Mouse (Mus musculus) left cerebral cortex, adult 18-20 months (tissue): ENCODE results near the gene Smpdl3a. TPM values are rescaled to one million over a fixed set of nuclear protein-coding genes. Genes with fewer than 3 reads are reported as not detected.

ENCODE experiments used
- DNase-seq, 2 experiments: peaks; one replicate each; pipeline ENCODE4 v3.0.0; 2021 to 2022; ENCODE audit warnings: low spot score in 2 of 2, mixed read lengths in 1 of 2
- long read RNA-seq, 2 experiments: library from polyadenylated mRNA; stranded (forward); transcript quantifications; one replicate each; pipeline ENCODE4 v2.0.0; 2021
- total RNA-seq, 2 experiments: library from RNA; stranded (reverse); gene quantifications; 2 replicates each; pipeline ENCODE4 v1.2.3; 2021

The Smpdl3a gene
- total RNA-seq = 10 to 100 TPM; 24.9 to 25.2 TPM
- long read RNA-seq, experiment 1, transcript Smpdl3a-201 (8 exons, 1,961 nt) = major isoform, 29 of 34 reads
- long read RNA-seq, experiment 1, partial matches to known transcripts = 2 of 34 reads
- long read RNA-seq, experiment 1, other reads (novel, unspliced or antisense) = 3 of 34 reads
- long read RNA-seq, experiment 2, transcript Smpdl3a-201 (8 exons, 1,961 nt) = major isoform, 30 of 39 reads
- long read RNA-seq, experiment 2, partial matches to known transcripts = 1 of 39 reads
- long read RNA-seq, experiment 2, other reads (novel, unspliced or antisense) = 8 of 39 reads

GRCm38 (mm10) chr10:57794018-57794417 lies at the start of gene Smpdl3a:
Gene Smpdl3a, plus strand, starts transcription at chr10:57794335.
- no peak for DNase-seq

GRCm38 (mm10) chr10:57745452-57745851 lies 48.7 kb upstream of the Smpdl3a start:
- DNase-seq = no peak

DNA sequence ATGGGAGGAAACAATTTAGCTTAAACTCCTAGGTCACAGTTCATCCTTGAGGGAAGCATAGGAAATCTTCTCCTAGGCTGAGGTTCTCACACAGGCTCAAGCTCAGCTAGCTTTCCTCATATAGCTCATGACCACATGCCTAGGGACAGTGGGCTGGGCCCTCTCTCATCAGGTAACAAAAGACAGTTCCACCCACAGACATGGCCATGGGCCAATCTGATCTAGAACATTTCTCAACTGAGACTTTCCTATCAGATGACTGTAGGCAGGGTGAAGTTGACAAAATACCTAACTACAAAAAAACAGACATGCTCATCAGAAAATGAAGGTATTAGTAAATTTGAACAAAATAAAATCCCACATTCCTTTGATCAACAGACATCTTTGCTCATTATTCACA lies 47.0 kb upstream of the Smpdl3a start:
- no peak for DNase-seq

- no peak for DNase-seq
Observed at GRCm38 (mm10) chr10:57753343-57753742, 40.8 kb upstream of the Smpdl3a start.

- DNase-seq = no peak
Observed at GRCm38 (mm10) chr10:57755201-57755736, 38.9 kb upstream of the Smpdl3a start.

GRCm38 (mm10) chr10:57758999-57759398 lies 35.1 kb upstream of the Smpdl3a start:
- DNase-seq = no peak

GRCm38 (mm10) chr10:57760694-57761093 lies 33.4 kb upstream of the Smpdl3a start:
- DNase-seq = no peak

DNA sequence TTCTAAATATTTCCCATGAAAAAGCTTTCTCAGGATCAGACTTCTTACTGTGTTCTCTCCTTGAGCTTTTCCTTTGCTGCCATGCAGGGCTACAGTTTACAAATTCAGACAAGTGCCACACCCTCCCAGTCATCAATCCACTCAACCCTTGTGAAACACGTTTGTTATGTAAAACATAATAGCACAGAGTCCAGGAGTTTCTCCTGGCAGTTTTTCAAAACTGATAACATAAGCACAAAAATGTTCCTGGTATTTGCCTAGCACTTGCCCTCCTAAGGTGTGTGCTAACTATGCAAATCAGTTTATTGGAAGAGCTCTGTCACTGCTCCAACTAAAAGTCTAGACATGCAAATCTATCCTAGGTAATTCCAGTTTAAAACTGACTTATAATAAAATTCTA lies 31.1 kb upstream of the Smpdl3a start:
- DNase-seq = no peak

DNA sequence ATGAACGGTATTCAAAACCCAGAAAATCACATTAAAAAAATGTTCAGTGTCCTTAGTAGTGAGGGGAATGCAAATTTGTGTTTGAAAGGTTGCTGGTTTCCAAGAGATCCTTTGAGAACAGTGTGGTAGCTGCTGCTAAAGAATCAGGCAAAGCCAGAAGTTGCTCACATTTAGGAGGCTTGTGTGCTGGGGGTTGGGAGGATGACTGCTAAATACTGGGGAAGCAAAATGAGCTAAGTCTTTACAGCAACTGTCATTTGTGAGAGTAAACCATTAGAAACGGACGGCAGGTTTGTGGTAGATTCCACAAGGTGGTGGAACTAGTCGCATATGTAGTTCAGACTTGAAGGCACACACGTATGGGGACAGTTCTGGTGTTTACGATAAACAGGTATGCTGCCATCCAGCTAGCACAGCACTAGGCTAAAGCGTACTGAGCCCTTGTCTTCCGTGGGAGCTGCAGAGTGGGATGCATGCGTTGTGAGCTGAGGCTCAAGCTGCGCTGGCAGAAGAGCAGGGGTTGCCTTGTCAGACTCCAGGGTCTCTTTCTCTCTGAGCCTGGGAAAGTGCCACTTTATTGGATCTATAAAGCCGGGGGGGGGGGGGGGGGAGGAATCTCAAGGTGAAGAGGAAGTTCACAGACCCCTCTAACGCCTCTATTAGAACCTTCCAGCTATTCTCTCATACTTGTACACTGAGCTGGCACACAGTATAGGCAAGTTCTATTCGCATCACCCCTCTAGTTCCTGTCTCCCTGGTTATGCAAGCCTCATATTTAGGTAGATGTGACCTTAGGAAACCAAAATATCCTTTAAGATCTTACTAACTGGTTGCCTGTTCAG lies 10.6 kb upstream of the Smpdl3a start:
- DNase-seq = peak; percentile 11 to 44

- peak; percentile 57 to 64 for DNase-seq
Observed at GRCm38 (mm10) chr10:57784131-57784875, 9.8 kb upstream of the Smpdl3a start.

DNA sequence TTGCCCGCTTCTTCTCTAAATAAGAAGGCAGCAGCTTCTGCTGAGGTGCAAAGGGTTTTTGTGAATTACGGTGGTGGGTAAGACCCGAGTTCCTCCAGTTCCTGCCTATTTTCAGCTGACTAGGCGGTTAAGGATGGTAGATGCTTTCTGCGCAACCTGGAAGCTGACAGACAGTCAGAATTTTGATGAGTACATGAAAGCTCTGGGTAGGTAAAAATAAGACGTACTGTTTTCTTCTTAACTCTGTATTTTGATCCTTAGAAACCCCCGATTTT lies 9.3 kb upstream of the Smpdl3a start, which contains the start of gene Fabp7:
Gene Fabp7, plus strand, starts transcription at position 6 of the 275 bp plus-strand sequence.
- DNase-seq = no peak

GRCm38 (mm10) chr10:57785552-57785951 lies 8.6 kb upstream of the Smpdl3a start:
- DNase-seq = no peak

DNA sequence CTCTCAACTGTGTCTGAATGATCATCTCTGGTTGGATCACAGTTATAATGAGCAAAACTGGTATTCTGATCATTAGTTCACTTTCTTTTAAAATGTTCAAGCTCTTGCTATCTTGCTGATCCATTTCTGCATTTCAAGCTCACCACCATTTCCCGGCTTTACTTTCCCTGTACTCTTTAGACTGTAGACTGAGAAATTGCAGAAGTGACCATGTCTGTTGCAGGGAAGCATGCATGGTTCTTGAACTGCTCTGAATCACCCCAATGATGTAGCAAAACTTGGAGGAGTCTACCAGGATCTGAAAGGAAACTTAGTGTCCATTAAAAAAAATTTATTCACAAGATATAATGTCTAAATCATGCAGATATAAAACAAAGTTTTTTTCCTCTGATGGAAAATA lies 1.2 kb upstream of the Smpdl3a start:
- DNase-seq = no peak

DNA sequence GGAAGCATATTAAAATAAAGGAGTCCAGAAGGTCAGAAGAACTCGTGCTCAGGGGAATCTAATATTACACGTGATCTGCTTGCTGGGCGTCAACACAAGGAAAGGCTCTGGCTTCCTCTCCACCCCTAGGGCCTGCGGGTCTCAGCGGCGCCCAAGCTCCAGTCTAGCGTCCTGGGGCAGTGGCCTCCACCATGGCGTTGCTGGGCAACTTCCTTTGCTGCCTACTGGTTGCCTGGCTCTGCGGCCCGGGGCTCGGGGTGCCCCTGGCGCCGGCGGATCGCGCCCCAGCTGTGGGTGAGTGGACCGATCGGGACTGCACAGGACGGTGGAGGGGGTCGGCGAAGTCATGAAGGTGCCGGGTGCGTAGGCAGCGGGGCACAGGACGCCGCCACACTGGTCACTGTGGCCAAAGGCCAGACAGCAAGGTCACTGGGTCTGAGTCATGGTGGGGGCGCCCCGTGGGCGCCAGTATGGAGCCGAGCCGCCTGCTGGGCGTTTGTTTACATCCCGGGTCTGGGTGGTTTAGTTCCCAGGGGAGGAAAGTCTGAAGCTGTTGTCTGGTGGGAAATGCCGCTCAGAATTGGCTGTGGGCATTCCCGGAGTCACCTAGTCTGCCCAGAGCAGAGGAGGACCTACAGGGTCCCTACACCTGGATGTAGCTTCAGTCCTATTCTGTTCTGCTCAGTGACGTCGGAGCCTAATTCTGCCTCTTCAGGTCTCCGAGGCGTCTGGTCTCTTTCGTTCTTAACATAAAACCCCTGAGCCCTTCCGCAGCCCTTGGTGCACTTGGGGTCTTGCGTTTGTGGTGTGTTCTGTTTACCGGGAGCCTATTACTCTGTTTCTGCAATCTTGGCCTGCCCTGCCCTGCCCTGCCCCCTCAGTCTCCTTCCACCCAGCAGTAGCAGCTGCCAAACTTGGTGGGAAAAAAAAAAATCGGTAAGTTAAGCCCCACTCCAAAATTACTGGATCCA lies 641 bp downstream of the Smpdl3a start:
- DNase-seq = peak; percentile 11 to 25

- no peak for DNase-seq
Observed at GRCm38 (mm10) chr10:57795542-57795941, 1.4 kb downstream of the Smpdl3a start.

GRCm38 (mm10) chr10:57796057-57796456 lies 1.9 kb downstream of the Smpdl3a start:
- DNase-seq = no peak

GRCm38 (mm10) chr10:57799486-57799885 lies 5.4 kb downstream of the Smpdl3a start:
- no peak for DNase-seq

DNA sequence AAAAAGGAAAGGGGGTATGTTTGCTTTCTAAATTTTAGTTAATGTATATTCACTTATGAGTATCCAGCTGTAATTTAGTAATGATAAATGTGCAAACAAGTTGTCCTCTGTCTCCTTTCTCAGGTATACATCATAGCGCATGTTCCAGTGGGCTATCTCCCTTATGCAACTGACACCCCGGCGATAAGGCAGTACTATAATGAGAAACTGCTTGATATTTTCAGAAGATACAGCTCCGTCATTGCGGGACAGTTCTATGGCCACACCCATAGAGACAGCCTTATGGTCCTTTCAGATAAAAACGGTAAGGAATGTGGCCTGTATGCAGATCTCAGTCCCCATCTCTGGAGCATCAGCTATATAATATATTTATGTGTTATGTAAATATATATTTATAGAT lies 13.6 kb downstream of the Smpdl3a start:
- DNase-seq = no peak

DNA sequence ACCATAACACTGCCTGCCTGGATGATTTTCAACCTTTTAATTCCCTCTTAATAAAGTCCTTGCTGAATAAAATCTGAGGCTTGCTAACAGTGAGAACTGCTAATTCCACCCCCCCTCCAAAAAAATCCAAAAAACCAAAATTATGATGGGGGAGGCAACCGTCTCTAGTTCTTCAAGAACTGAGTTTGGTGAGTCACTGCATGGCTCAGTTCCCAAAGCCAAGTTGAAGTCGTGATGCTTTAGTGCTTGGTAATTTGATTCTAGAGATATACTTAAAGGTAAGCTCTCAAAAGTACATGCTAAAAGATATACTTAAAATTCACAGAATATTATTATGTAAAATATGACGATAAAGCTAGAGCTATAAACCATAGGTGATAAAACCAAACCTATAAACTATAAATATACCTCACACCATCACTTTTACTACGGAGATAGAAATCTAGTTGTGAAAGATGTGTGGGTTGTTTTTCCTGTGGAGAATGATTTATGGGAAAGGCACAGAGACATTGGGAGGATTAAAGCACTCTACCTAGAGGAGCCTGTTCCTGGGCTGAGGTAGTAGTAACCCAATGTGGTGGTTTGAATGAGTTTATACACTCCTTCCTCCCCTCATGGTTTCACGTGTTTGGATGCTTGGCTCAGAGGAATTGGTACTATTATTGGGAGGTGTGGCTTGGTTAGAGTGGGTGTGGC lies 18.2 kb downstream of the Smpdl3a start:
- DNase-seq = peak; percentile 63 to 64

DNA sequence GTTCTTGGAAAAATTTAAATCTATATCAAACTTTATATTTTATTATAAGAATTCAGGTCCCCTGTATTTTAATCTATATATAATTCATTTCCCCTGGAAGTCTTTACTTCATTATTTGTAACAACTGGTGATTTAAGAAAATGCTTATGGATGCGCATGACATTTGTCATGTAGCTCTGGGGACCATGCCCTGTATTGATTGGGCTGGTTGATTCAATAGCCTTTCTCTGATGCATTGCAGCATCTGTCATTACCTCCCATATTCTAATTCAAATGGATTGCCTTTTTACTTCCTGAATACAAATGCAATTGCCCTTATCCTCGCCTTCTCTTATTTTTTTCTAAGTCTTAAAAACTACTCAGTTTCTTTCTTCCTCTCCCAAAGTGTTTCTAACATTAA lies 20.2 kb downstream of the Smpdl3a start:
- DNase-seq = no peak
